ENCODE assay signal across 8 mouse cellular contexts in genomic region chr2:10276194-10276593, GRCm38 (mm10).
A peak's percentile ranks its signal among the peaks of the same experiment; 100 is the strongest.
DNase-seq lines count a peak whose midpoint lies in the region; ATAC-seq and TF ChIP-seq lines count a peak whose summit lies in the region.

No protein-coding gene starts in this region.

- peak; percentile 96 for ATAC-seq in forebrain, embryonic 13.5 days
- ATAC-seq in liver, embryonic 12.5 days = 0 out of 2 replicates have a peak, but pooled peaks have one; percentile 42
- peak; percentile 87 for ATAC-seq in neural tube, embryonic 13.5 days (ENCODE audit: low read depth)

- H3K4me2 ChIP-seq in forebrain, embryonic 13.5 days = no peak overlapping the region
- H3K4me2 ChIP-seq in liver, embryonic 12.5 days = no peak overlapping the region
- H3K4me2 ChIP-seq in neural tube, embryonic 13.5 days = no peak overlapping the region

- H3K27me3 ChIP-seq in forebrain, embryonic 13.5 days = no peaks in the 10 kb centered on the region
- H3K27me3 ChIP-seq in liver, embryonic 12.5 days (replicated peaks) = no peaks in the 10 kb centered on the region
- H3K27me3 ChIP-seq in neural tube, embryonic 13.5 days = peaks cover 3% of the 10 kb centered on the region; the same call in 1 of the 2 replicates

- H3K36me3 ChIP-seq in forebrain, embryonic 13.5 days (ENCODE audit: poor library complexity, severe bottlenecking) = no peaks in the 10 kb centered on the region
- H3K36me3 ChIP-seq in liver, embryonic 12.5 days = no peaks in the 10 kb centered on the region
- H3K36me3 ChIP-seq in neural tube, embryonic 13.5 days = no peaks in the 10 kb centered on the region

- no peak overlapping the region for H3K9ac ChIP-seq in forebrain, embryonic 13.5 days
- H3K9ac ChIP-seq in liver, embryonic 12.5 days = no peak overlapping the region
- H3K9ac ChIP-seq in neural tube, embryonic 13.5 days = no peak overlapping the region

- no peak overlapping the region for H3K27ac ChIP-seq in forebrain, embryonic 13.5 days
- H3K27ac ChIP-seq in liver, embryonic 12.5 days = no peak overlapping the region
- no peak overlapping the region for H3K27ac ChIP-seq in neural tube, embryonic 13.5 days (replicated peaks)

- no peaks in the 10 kb centered on the region for H3K9me3 ChIP-seq in forebrain, embryonic 13.5 days (replicated peaks)
- H3K9me3 ChIP-seq in liver, embryonic 12.5 days (replicated peaks) = no peaks in the 10 kb centered on the region
- no peaks in the 10 kb centered on the region for H3K9me3 ChIP-seq in neural tube, embryonic 13.5 days

- intact Hi-C loops in heart, postnatal 10 days (cut with DNase I) = no loop called here

- WGBS in forebrain, embryonic 13.5 days = 41% methylated on average over 2 of the region's 2 CpGs
- 39% methylated on average over 2 of the region's 2 CpGs for WGBS in liver, embryonic 12.5 days (ENCODE audit: insufficient replicate concordance)
- WGBS in neural tube, embryonic 13.5 days = 39% methylated on average over 2 of the region's 2 CpGs

- peak; percentile 93 for DNase-seq in brain, embryonic 14.5 days (ENCODE audit: low read depth)
- peak; percentile 75 to 81 for DNase-seq in heart, postnatal 10 days
- DNase-seq in kidney, postnatal 25 days = peak; percentile 53 to 75
- DNase-seq in cerebellum, adult 8-10 months = no peak
- no peak for DNase-seq in urinary bladder, postnatal 10 days (ENCODE audit: low spot score)

- peaks cover 9% of the 10 kb centered on the region for H3K4me1 ChIP-seq in forebrain, embryonic 13.5 days
- no peaks in the 10 kb centered on the region for H3K4me1 ChIP-seq in liver, embryonic 12.5 days
- H3K4me1 ChIP-seq in neural tube, embryonic 13.5 days (replicated peaks) = peaks cover 8% of the 10 kb centered on the region

- no peak for TF ChIP-seq POLR2A in brain, embryonic 14.5 days (IDR thresholded peaks at IDR 0.05; ENCODE audit: borderline replicate concordance, extremely low read depth, insufficient read depth, insufficient read length, poor library complexity, severe bottlenecking)

- no peak for TF ChIP-seq CTCF in brain, embryonic 14.5 days (IDR thresholded peaks at IDR 0.05; ENCODE audit: borderline replicate concordance, extremely low read depth, insufficient read depth, insufficient read length)

- H3K4me3 ChIP-seq in forebrain, embryonic 13.5 days = no peak overlapping the region
- no peak overlapping the region for H3K4me3 ChIP-seq in liver, embryonic 12.5 days
- no peak overlapping the region for H3K4me3 ChIP-seq in neural tube, embryonic 13.5 days

Comparison
In these comparisons a context has a peak if more than half of its experiments do, and no peak if none do; other contexts are left out.
1. DNase-seq: peak in brain, embryonic 14.5 days (single experiment), heart, postnatal 10 days (2 of 2) and kidney, postnatal 25 days (2 of 2); none in cerebellum, adult 8-10 months (single experiment) and urinary bladder, postnatal 10 days (single experiment).
2. ATAC-seq: peak in every context shown above with its lines; median percentile 96 in forebrain, embryonic 13.5 days; 87 in neural tube, embryonic 13.5 days; 42 in liver, embryonic 12.5 days.